Mouse (Mus musculus): ENCODE measurements around the gene Pgrmc1. TPM values are rescaled to one million over a fixed set of nuclear protein-coding genes. Genes with fewer than 3 reads are reported as not detected.
A peak's percentile ranks its signal among the peaks of the same experiment; 100 is the strongest.

Pgrmc1 gene
- total and polyA plus RNA-seq, 3 experiments: 71.4 to 174 (median 91.4) TPM

- no peaks in the 10 kb centered on the region for H3K9me3 ChIP-seq (replicated peaks; ENCODE audit: low read length)
- TF ChIP-seq TBP (conservative IDR thresholded peaks at IDR 0.05; ENCODE audit: low read depth, low read length) (no peak), EP300 (IDR thresholded peaks at IDR 0.05; ENCODE audit: low read length) (no peak), CHD2 (IDR thresholded peaks at IDR 0.05; ENCODE audit: low read length) (no peak), SMC3 (IDR thresholded peaks at IDR 0.05; ENCODE audit: low read depth, low read length) (no peak), ZC3H11A (IDR thresholded peaks at IDR 0.05; ENCODE audit: low read depth, low read length) (no peak), KAT2A (IDR thresholded peaks at IDR 0.05; ENCODE audit: insufficient replicate concordance, low read length) (no peak), USF2 (conservative IDR thresholded peaks at IDR 0.05; ENCODE audit: low read depth, low read length) (no peak), NRF1 (IDR thresholded peaks at IDR 0.05; ENCODE audit: low read depth, low read length) (no peak), HCFC1 (IDR thresholded peaks at IDR 0.05; ENCODE audit: low read depth, low read length) (no peak), RCOR1 (conservative IDR thresholded peaks at IDR 0.05; ENCODE audit: low read depth, low read length) (no peak), JUN (IDR thresholded peaks at IDR 0.05; ENCODE audit: insufficient read depth, low read depth, low read length) (no peak)
- in situ Hi-C loops (cut with MboI; ENCODE audit: low pct_ligation_motif_present, low pct_unique_long_range_greater_than_20kb, low sequenced_read_pairs) (no loop called here), dilution Hi-C loops (cut with MboI; ENCODE audit: extremely low pct_ligation_motif_present, extremely low pct_unique_long_range_greater_than_20kb, low sequenced_read_pairs) (no loop called here)
- no peaks in the 10 kb centered on the region for H3K79me2 ChIP-seq (replicated peaks; ENCODE audit: control insufficient read depth, extremely low read depth, insufficient read depth, poor library complexity, severe bottlenecking)
- DNase-seq (ENCODE audit: extremely low read depth): no peak
- H3K27me3 ChIP-seq (replicated peaks): no peaks in the 10 kb centered on the region
- H3K4me1 ChIP-seq (ENCODE audit: control insufficient read depth in 1 of 2, insufficient read depth in 2 of 2): peaks cover 0 to 3% of the 10 kb centered on the region in 2 experiments; a peak in 1 of 4 replicates
- H3K27ac ChIP-seq (ENCODE audit: insufficient read depth, low read depth): no peak overlapping the region
- no peak overlapping the region for H3K4me3 ChIP-seq (replicated peaks in 1 of 3; ENCODE audit: low read depth in 2 of 3, low read length in 2 of 3, poor library complexity in 1 of 3)
- H3K36me3 ChIP-seq (replicated peaks in 1 of 2; ENCODE audit: control insufficient read depth in 1 of 2, insufficient read depth in 1 of 2, low read length in 1 of 2): no peaks in the 10 kb centered on the region
- no peak overlapping the region for H3K4me2 ChIP-seq (ENCODE audit: insufficient read depth, low read depth, poor library complexity, severe bottlenecking)
- H3K9ac ChIP-seq (ENCODE audit: insufficient read depth, low read depth): no peak overlapping the region
Observed at GRCm38 (mm10) chrX:36548798-36549197, 49.2 kb upstream of the Pgrmc1 start.

GRCm38 (mm10) chrX:36550906-36551305 lies 47.1 kb upstream of the Pgrmc1 start:
- in situ Hi-C loops (cut with MboI; ENCODE audit: low pct_ligation_motif_present, low pct_unique_long_range_greater_than_20kb, low sequenced_read_pairs) (no loop called here), dilution Hi-C loops (cut with MboI; ENCODE audit: extremely low pct_ligation_motif_present, extremely low pct_unique_long_range_greater_than_20kb, low sequenced_read_pairs) (no loop called here)
- Histone ChIP-seq H3K4me2 (ENCODE audit: insufficient read depth, low read depth, poor library complexity, severe bottlenecking) (peak overlapping the region; percentile 57; the same call in 1 of the 2 replicates), H3K36me3 (replicated peaks in 1 of 2; ENCODE audit: control insufficient read depth in 1 of 2, insufficient read depth in 1 of 2, low read length in 1 of 2) (no peaks in the 10 kb centered on the region), H3K27ac (ENCODE audit: insufficient read depth, low read depth) (no peak overlapping the region), H3K9ac (ENCODE audit: insufficient read depth, low read depth) (no peak overlapping the region), H3K4me3 (replicated peaks in 1 of 3; ENCODE audit: low read depth in 2 of 3, low read length in 2 of 3, poor library complexity in 1 of 3) (no peak overlapping the region), H3K4me1 (ENCODE audit: control insufficient read depth in 1 of 2, insufficient read depth in 2 of 2) (peaks cover 0 to 3% of the 10 kb centered on the region in 2 experiments; a peak in 1 of 4 replicates), H3K27me3 (replicated peaks) (no peaks in the 10 kb centered on the region), H3K9me3 (replicated peaks; ENCODE audit: low read length) (no peaks in the 10 kb centered on the region), H3K79me2 (replicated peaks; ENCODE audit: control insufficient read depth, extremely low read depth, insufficient read depth, poor library complexity, severe bottlenecking) (no peaks in the 10 kb centered on the region)
- TF ChIP-seq USF1 (IDR thresholded peaks at IDR 0.05; ENCODE audit: low read depth, low read length) (no peak), ZNF384 (IDR thresholded peaks at IDR 0.05; ENCODE audit: low read depth, low read length) (0 out of 2 replicates have a peak, but pooled peaks have one; percentile 8)
- peak; percentile 39 for DNase-seq (ENCODE audit: extremely low read depth)

DNA sequence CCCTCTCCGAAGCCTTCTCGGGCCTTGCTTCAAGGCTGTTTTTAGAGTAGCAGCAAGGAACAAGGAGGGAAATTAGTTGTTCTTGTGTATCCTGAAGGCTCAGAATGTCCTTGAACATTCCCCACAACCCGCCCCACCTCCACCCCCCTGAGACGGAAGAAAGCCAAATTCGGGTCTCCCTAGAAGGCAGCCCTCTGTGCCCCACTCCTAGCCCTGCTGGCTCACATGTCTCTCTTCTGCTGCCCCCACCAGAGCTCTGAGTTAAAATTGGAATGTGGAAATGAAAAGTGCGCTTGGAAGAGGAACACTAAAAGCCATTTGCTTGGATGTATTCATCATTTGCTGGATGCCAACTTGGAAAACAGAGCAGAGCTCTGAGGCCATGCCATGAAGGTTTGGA lies 46.7 kb upstream of the Pgrmc1 start:
- Histone ChIP-seq H3K27ac (ENCODE audit: insufficient read depth, low read depth) (no peak overlapping the region), H3K27me3 (replicated peaks) (no peaks in the 10 kb centered on the region), H3K4me2 (ENCODE audit: insufficient read depth, low read depth, poor library complexity, severe bottlenecking) (peak overlapping the region; percentile 57), H3K4me1 (ENCODE audit: control insufficient read depth in 1 of 2, insufficient read depth in 2 of 2) (peaks cover 0 to 3% of the 10 kb centered on the region in 2 experiments; a peak in 1 of 4 replicates), H3K4me3 (replicated peaks in 1 of 3; ENCODE audit: low read depth in 2 of 3, low read length in 2 of 3, poor library complexity in 1 of 3) (no peak overlapping the region), H3K36me3 (replicated peaks in 1 of 2; ENCODE audit: control insufficient read depth in 1 of 2, insufficient read depth in 1 of 2, low read length in 1 of 2) (no peaks in the 10 kb centered on the region), H3K9ac (ENCODE audit: insufficient read depth, low read depth) (no peak overlapping the region), H3K79me2 (replicated peaks; ENCODE audit: control insufficient read depth, extremely low read depth, insufficient read depth, poor library complexity, severe bottlenecking) (no peaks in the 10 kb centered on the region), H3K9me3 (replicated peaks; ENCODE audit: low read length) (no peaks in the 10 kb centered on the region)
- in situ Hi-C loops (cut with MboI; ENCODE audit: low pct_ligation_motif_present, low pct_unique_long_range_greater_than_20kb, low sequenced_read_pairs): no loop called here
- dilution Hi-C loops (cut with MboI; ENCODE audit: extremely low pct_ligation_motif_present, extremely low pct_unique_long_range_greater_than_20kb, low sequenced_read_pairs): no loop called here
- DNase-seq (ENCODE audit: extremely low read depth): no peak
- TF ChIP-seq JUN (IDR thresholded peaks at IDR 0.05; ENCODE audit: insufficient read depth, low read depth, low read length): no peak
- no peak for TF ChIP-seq GABPA (IDR thresholded peaks at IDR 0.05; ENCODE audit: insufficient replicate concordance, low read depth, low read length)
- TF ChIP-seq JUND (conservative IDR thresholded peaks at IDR 0.05; ENCODE audit: low read depth, low read length): no peak
- TF ChIP-seq RAD21 (IDR thresholded peaks at IDR 0.05; ENCODE audit: low read depth, low read length): no peak
